Mouse (Mus musculus) midbrain, embryonic 14.5 days (tissue): Measurements from ENCODE around the gene Tmem52b. TPM values are rescaled to one million over a fixed set of nuclear protein-coding genes. Genes with fewer than 3 reads are reported as not detected.
"Not testable (repeated sequence)": the region's sequence is repeated elsewhere in the genome, so short reads cannot be mapped to it uniquely, and the experiment has no call there.

Experiments
- ATAC-seq: fragments of 200-750 bp; cut with Nextera tagmentation; 2 replicates; pipeline ENCODE4 v1.8.0; 2017; ENCODE audit warnings: moderate number of reproducible peaks, moderate library complexity; ENCODE audit not compliant: low FRiP score, low TSS enrichment
- DNase-seq: peaks from one replicate; pipeline ENCODE4 v3.0.0-alpha.2; 2015
- H3K27ac ChIP-seq: fragments of 300-500 bp; sonication (generic); replicated peaks from 2 replicates; pipeline ENCODE4 v1.5.1; 2014; ENCODE audit warnings: mild to moderate bottlenecking, low read depth, low read length, moderate library complexity
- H3K27me3 ChIP-seq: fragments of 300-500 bp; sonication (generic); 2 replicates; pipeline ENCODE4 v1.6.1; 2014; ENCODE audit warnings: low read length, control low read depth, mixed read lengths; ENCODE audit not compliant: control insufficient read depth, insufficient read depth
- H3K36me3 ChIP-seq: fragments of 300-500 bp; sonication (generic); 2 replicates; pipeline ENCODE4 v1.6.1; 2014; ENCODE audit warnings: low read length, control low read depth; ENCODE audit not compliant: control insufficient read depth, insufficient read depth
- H3K4me1 ChIP-seq: fragments of 300-500 bp; sonication (generic); 2 replicates; pipeline ENCODE4 v1.6.1; 2014; ENCODE audit warnings: mild to moderate bottlenecking, antibody characterized with exemption, low read length, control low read depth; ENCODE audit not compliant: control insufficient read depth, insufficient read depth
- H3K4me2 ChIP-seq: fragments of 300-500 bp; sonication (generic); 2 replicates; pipeline ENCODE4 v1.6.1; 2014; ENCODE audit warnings: mild to moderate bottlenecking, low read length, moderate library complexity
- H3K4me3 ChIP-seq: fragments of 300-500 bp; sonication (generic); replicated peaks from 2 replicates; pipeline ENCODE4 v1.5.1; 2014; ENCODE audit warnings: low read depth, low read length
- H3K9ac ChIP-seq: fragments of 300-500 bp; sonication (generic); replicated peaks from 2 replicates; pipeline ENCODE4 v1.6.1; 2014; ENCODE audit warnings: mild to moderate bottlenecking, low read length, moderate library complexity
- H3K9me3 ChIP-seq: fragments of 300-500 bp; sonication (generic); 2 replicates; pipeline ENCODE4 v1.6.1; 2016; ENCODE audit warnings: low read length, control low read depth, mixed read lengths; ENCODE audit not compliant: control insufficient read depth
- WGBS: fragments of 180-500 bp; shearing (Covaris S2); extraction: QIAGEN DNeasy Blood & Tissue Kit; methylation state at CpG from one replicate; pipeline ENCODE4 v1.1.7; 2014; 5-methylcytosine and 5-hydroxymethylcytosine counted together
- polyA plus RNA-seq: library from polyadenylated mRNA; unstranded; fragments of >200 nt; fragmentation: Nextera tagmentation; extraction: Ambion mirVana; gene quantifications from 2 replicates; pipeline ENCODE4 v1.2.1, GENCODE M21; 2014

Tmem52b gene
- not detected in 2 replicates for polyA plus RNA-seq

GRCm38 (mm10) chr6:129512367-129512766, at the start of gene Tmem52b:
TSS of gene Tmem52b (plus strand) at chr6:129512555.
- 83% methylated on average over 3 of the region's 3 CpGs for WGBS
- Histone ChIP-seq H3K9ac (no peak within 1 kb of the TSS), H3K27ac (no peak within 1 kb of the TSS), H3K4me3 (no peak within 1 kb of the TSS), H3K4me2 (no peak within 1 kb of the TSS), H3K4me1 (no peaks in the 10 kb centered on the region), H3K9me3 (no peaks in the 10 kb centered on the region), H3K36me3 (no peaks in the 10 kb centered on the region), H3K27me3 (no peaks in the 10 kb centered on the region)
- no peak for ATAC-seq
- no peak for DNase-seq

- WGBS, result 93% methylated on average over 6 of the region's 6 CpGs
- Histone ChIP-seq H3K27ac (no peak overlapping the region), H3K4me3 (no peak overlapping the region), H3K9me3 (no peaks in the 10 kb centered on the region), H3K9ac (no peak overlapping the region), H3K36me3 (no peaks in the 10 kb centered on the region), H3K27me3 (no peaks in the 10 kb centered on the region), H3K4me2 (no peak overlapping the region), H3K4me1 (no peaks in the 10 kb centered on the region)
- DNase-seq, result no peak
- ATAC-seq, result no peak
Measured at GRCm38 (mm10) chr6:129471386-129471785, 41.0 kb upstream of the Tmem52b start.

- no peaks in the 10 kb centered on the region for H3K9me3 ChIP-seq
- WGBS, result 91% methylated on average over 5 of the region's 5 CpGs
- H3K4me1 ChIP-seq, result no peaks in the 10 kb centered on the region
- H3K4me2 ChIP-seq, result no peak overlapping the region
- DNase-seq (no peak), ATAC-seq (no peak)
- no peak overlapping the region for H3K27ac ChIP-seq
- H3K27me3 ChIP-seq, result no peaks in the 10 kb centered on the region
- no peak overlapping the region for H3K4me3 ChIP-seq
- H3K9ac ChIP-seq, result no peak overlapping the region
- H3K36me3 ChIP-seq, result no peaks in the 10 kb centered on the region
Measured at GRCm38 (mm10) chr6:129472627-129473026, 39.7 kb upstream of the Tmem52b start.

GRCm38 (mm10) chr6:129476404-129477126, 35.8 kb upstream of the Tmem52b start:
- Histone ChIP-seq H3K9ac (no peak overlapping the region), H3K27ac (no peak overlapping the region), H3K4me2 (no peak overlapping the region), H3K27me3 (no peaks in the 10 kb centered on the region), H3K9me3 (no peaks in the 10 kb centered on the region), H3K4me3 (no peak overlapping the region), H3K36me3 (no peaks in the 10 kb centered on the region), H3K4me1 (no peaks in the 10 kb centered on the region)
- 37% methylated on average over 13 of the region's 13 CpGs for WGBS
- DNase-seq (peak; percentile 53), ATAC-seq (no peak)

- ATAC-seq (peak; percentile 76), DNase-seq (peak; percentile 75)
- Histone ChIP-seq H3K4me1 (no peaks in the 10 kb centered on the region), H3K36me3 (no peaks in the 10 kb centered on the region), H3K9ac (no peak overlapping the region), H3K9me3 (no peaks in the 10 kb centered on the region), H3K4me3 (no peak overlapping the region), H3K27ac (peak overlapping the region; percentile 60), H3K27me3 (no peaks in the 10 kb centered on the region), H3K4me2 (no peak overlapping the region; the same call in 1 of the 2 replicates)
- 57% methylated on average over 8 of the region's 8 CpGs for WGBS
Measured at GRCm38 (mm10) chr6:129480089-129480958, 32.0 kb upstream of the Tmem52b start.

- 85% methylated on average over 4 of the region's 4 CpGs for WGBS
- ATAC-seq, result no peak
- Histone ChIP-seq H3K4me1 (no peaks in the 10 kb centered on the region), H3K9ac (no peak overlapping the region), H3K4me3 (no peak overlapping the region), H3K4me2 (no peak overlapping the region), H3K27ac (no peak overlapping the region), H3K36me3 (no peaks in the 10 kb centered on the region), H3K9me3 (no peaks in the 10 kb centered on the region), H3K27me3 (no peaks in the 10 kb centered on the region)
- DNase-seq, result no peak
Measured at GRCm38 (mm10) chr6:129494924-129495323, 17.4 kb upstream of the Tmem52b start.

GRCm38 (mm10) chr6:129497345-129498218, 14.8 kb upstream of the Tmem52b start:
- no peak overlapping the region for H3K4me2 ChIP-seq
- DNase-seq, result no peak
- H3K27ac ChIP-seq, result no peak overlapping the region
- no peak overlapping the region for H3K4me3 ChIP-seq
- H3K4me1 ChIP-seq, result no peaks in the 10 kb centered on the region
- no peaks in the 10 kb centered on the region for H3K36me3 ChIP-seq
- no peak overlapping the region for H3K9ac ChIP-seq
- ATAC-seq, result no peak
- no peaks in the 10 kb centered on the region for H3K27me3 ChIP-seq
- WGBS, result 87% methylated on average over 3 of the region's 3 CpGs
- H3K9me3 ChIP-seq, result 0 out of 2 replicates have a peak, but pooled peaks cover 3% of the 10 kb centered on the region

- ATAC-seq, H3K9ac ChIP-seq, H3K4me1 ChIP-seq, DNase-seq, H3K27ac ChIP-seq, H3K36me3 ChIP-seq, H3K9me3 ChIP-seq, H3K27me3 ChIP-seq, H3K4me2 ChIP-seq, H3K4me3 ChIP-seq: not testable (repeated sequence)
- 85% methylated on average over 1 of the region's 1 CpGs for WGBS
Measured at GRCm38 (mm10) chr6:129499516-129499915, 12.8 kb upstream of the Tmem52b start.
